Mouse (Mus musculus): ENCODE data around the gene Syt1. TPM values are rescaled to one million over a fixed set of nuclear protein-coding genes. Genes with fewer than 3 reads are reported as not detected.

Gene Syt1
- polyA plus RNA-seq, 1 experiment from 2014 or later = 0.07 TPM

GRCm38 (mm10) chr10:108765564-108765963 is 245.2 kb downstream of the Syt1 start:
- H3K27me3 ChIP-seq (ENCODE audit: insufficient read depth, low read length) = no peaks in the 10 kb centered on the region
- TF ChIP-seq EP300 (IDR thresholded peaks at IDR 0.05; ENCODE audit: low read depth) (no peak), CTCF (IDR thresholded peaks at IDR 0.05; ENCODE audit: low read depth) (no peak)

GRCm38 (mm10) chr10:108763722-108764121 is 247.1 kb downstream of the Syt1 start:
- TF ChIP-seq EP300 (IDR thresholded peaks at IDR 0.05; ENCODE audit: low read depth) = no peak
- TF ChIP-seq CTCF (IDR thresholded peaks at IDR 0.05; ENCODE audit: low read depth) = no peak
- H3K27ac ChIP-seq (ENCODE audit: low read depth) = no peak overlapping the region
- H3K27me3 ChIP-seq (ENCODE audit: insufficient read depth, low read length) = no peaks in the 10 kb centered on the region
- H3K4me2 ChIP-seq (ENCODE audit: low read depth, low read length) = no peak overlapping the region
- no peak overlapping the region for H3K4me3 ChIP-seq (ENCODE audit: low read depth, low read length)
- DNase-seq (no peak), ATAC-seq (no peak)
- WGBS (ENCODE audit: insufficient replicate concordance) = 81% methylated on average over 6 of the region's 6 CpGs
- no peak overlapping the region for H3K9ac ChIP-seq (replicated peaks)
- H3K4me1 ChIP-seq (ENCODE audit: insufficient read depth) = no peaks in the 10 kb centered on the region
- H3K36me3 ChIP-seq (replicated peaks; ENCODE audit: insufficient read depth, low read length) = no peaks in the 10 kb centered on the region
- no peaks in the 10 kb centered on the region for H3K9me3 ChIP-seq (ENCODE audit: low read length)

More at GRCm38 (mm10) chr10:108765564-108765963, 245.2 kb downstream of the Syt1 start:
- H3K9ac ChIP-seq (replicated peaks) = no peak overlapping the region
- no peak overlapping the region for H3K27ac ChIP-seq (ENCODE audit: low read depth)
- no peak overlapping the region for H3K4me2 ChIP-seq (ENCODE audit: low read depth, low read length)
- no peaks in the 10 kb centered on the region for H3K36me3 ChIP-seq (replicated peaks; ENCODE audit: insufficient read depth, low read length)
- no peak overlapping the region for H3K4me3 ChIP-seq (ENCODE audit: low read depth, low read length)
- ATAC-seq (no peak), DNase-seq (no peak)
- H3K9me3 ChIP-seq (ENCODE audit: low read length) = no peaks in the 10 kb centered on the region
- no peaks in the 10 kb centered on the region for H3K4me1 ChIP-seq (ENCODE audit: insufficient read depth)

DNA sequence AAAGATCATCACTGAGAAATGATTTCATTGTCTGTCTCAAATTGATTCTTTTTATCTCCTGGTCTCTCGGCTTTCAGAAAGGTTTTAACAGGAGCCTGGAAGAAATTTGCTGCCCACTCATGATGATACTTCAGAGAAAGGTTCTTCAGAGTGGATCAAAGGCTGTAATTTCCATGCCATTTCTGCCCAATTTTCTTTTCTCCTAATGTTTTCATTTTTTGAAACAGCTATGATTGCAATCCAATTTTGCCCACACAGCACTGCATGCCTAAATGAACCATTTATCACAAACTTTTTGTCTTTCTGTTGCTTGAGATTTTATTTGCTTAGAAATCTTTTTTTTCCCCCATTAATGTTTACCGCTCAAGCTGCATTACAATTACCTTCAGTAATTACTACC is 257.5 kb downstream of the Syt1 start:
- Histone ChIP-seq H3K27me3 (ENCODE audit: insufficient read depth, low read length) (no peaks in the 10 kb centered on the region), H3K4me2 (ENCODE audit: low read depth, low read length) (no peak overlapping the region), H3K36me3 (replicated peaks; ENCODE audit: insufficient read depth, low read length) (no peaks in the 10 kb centered on the region), H3K9me3 (ENCODE audit: low read length) (no peaks in the 10 kb centered on the region), H3K27ac (ENCODE audit: low read depth) (no peak overlapping the region), H3K4me1 (ENCODE audit: insufficient read depth) (no peaks in the 10 kb centered on the region), H3K9ac (replicated peaks) (no peak overlapping the region), H3K4me3 (ENCODE audit: low read depth, low read length) (no peak overlapping the region)
- DNase-seq (no peak), ATAC-seq (no peak)
- 86% methylated on average over 2 of the region's 2 CpGs for WGBS (ENCODE audit: insufficient replicate concordance)
- TF ChIP-seq CTCF (IDR thresholded peaks at IDR 0.05; ENCODE audit: low read depth) (no peak), EP300 (IDR thresholded peaks at IDR 0.05; ENCODE audit: low read depth) (no peak)

DNA sequence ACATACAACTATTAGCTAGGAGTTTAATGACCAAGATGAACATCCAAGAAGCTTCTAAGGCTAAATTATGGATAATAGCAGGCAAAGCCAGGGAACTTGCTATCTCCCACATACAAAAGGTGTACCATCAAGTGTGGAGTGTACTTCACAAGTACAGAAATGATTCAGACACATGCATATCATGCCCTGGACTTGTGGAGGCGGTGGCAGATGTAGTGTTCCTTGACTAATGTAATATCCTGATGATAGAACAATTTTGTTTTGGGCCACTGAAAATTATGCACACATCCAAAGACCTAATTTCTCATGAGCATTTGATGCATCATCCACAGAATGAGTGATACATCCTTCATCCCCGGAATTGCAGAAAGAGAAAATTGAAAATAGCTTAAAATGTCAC is 267.0 kb downstream of the Syt1 start:
- Histone ChIP-seq H3K4me1 (ENCODE audit: insufficient read depth) (no peaks in the 10 kb centered on the region), H3K27me3 (ENCODE audit: insufficient read depth, low read length) (no peaks in the 10 kb centered on the region), H3K9me3 (ENCODE audit: low read length) (no peaks in the 10 kb centered on the region), H3K27ac (ENCODE audit: low read depth) (no peak overlapping the region), H3K4me3 (ENCODE audit: low read depth, low read length) (no peak overlapping the region), H3K36me3 (replicated peaks; ENCODE audit: insufficient read depth, low read length) (no peaks in the 10 kb centered on the region), H3K4me2 (ENCODE audit: low read depth, low read length) (no peak overlapping the region), H3K9ac (replicated peaks) (no peak overlapping the region)
- 49% methylated on average over 2 of the region's 2 CpGs for WGBS (ENCODE audit: insufficient replicate concordance)
- TF ChIP-seq CTCF (IDR thresholded peaks at IDR 0.05; ENCODE audit: low read depth) (no peak), EP300 (IDR thresholded peaks at IDR 0.05; ENCODE audit: low read depth) (no peak)
- no peak for DNase-seq
- ATAC-seq = no peak

GRCm38 (mm10) chr10:108733982-108734381 is 276.8 kb downstream of the Syt1 start:
- Histone ChIP-seq H3K36me3 (replicated peaks; ENCODE audit: insufficient read depth, low read length) (no peaks in the 10 kb centered on the region), H3K9me3 (ENCODE audit: low read length) (no peaks in the 10 kb centered on the region), H3K27ac (ENCODE audit: low read depth) (no peak overlapping the region), H3K4me2 (ENCODE audit: low read depth, low read length) (no peak overlapping the region), H3K9ac (replicated peaks) (no peak overlapping the region), H3K4me1 (ENCODE audit: insufficient read depth) (no peaks in the 10 kb centered on the region), H3K4me3 (ENCODE audit: low read depth, low read length) (no peak overlapping the region), H3K27me3 (ENCODE audit: insufficient read depth, low read length) (no peaks in the 10 kb centered on the region)
- WGBS (ENCODE audit: insufficient replicate concordance) = 54% methylated on average over 2 of the region's 2 CpGs
- TF ChIP-seq CTCF (IDR thresholded peaks at IDR 0.05; ENCODE audit: low read depth) (peak; percentile 46), EP300 (IDR thresholded peaks at IDR 0.05; ENCODE audit: low read depth) (no peak)
- ATAC-seq (no peak), DNase-seq (no peak)

- Histone ChIP-seq H3K4me2 (ENCODE audit: low read depth, low read length) (no peak overlapping the region), H3K27ac (ENCODE audit: low read depth) (no peak overlapping the region), H3K27me3 (ENCODE audit: insufficient read depth, low read length) (no peaks in the 10 kb centered on the region), H3K9me3 (ENCODE audit: low read length) (0 out of 2 replicates have a peak, but pooled peaks cover 2% of the 10 kb centered on the region), H3K4me1 (ENCODE audit: insufficient read depth) (no peaks in the 10 kb centered on the region), H3K36me3 (replicated peaks; ENCODE audit: insufficient read depth, low read length) (no peaks in the 10 kb centered on the region), H3K9ac (replicated peaks) (no peak overlapping the region), H3K4me3 (ENCODE audit: low read depth, low read length) (no peak overlapping the region)
- ATAC-seq (no peak), DNase-seq (no peak)
- no peak for TF ChIP-seq CTCF (IDR thresholded peaks at IDR 0.05; ENCODE audit: low read depth)
- TF ChIP-seq EP300 (IDR thresholded peaks at IDR 0.05; ENCODE audit: low read depth) = no peak
- 76% methylated on average over 8 of the region's 8 CpGs for WGBS (ENCODE audit: insufficient replicate concordance)
Observed at GRCm38 (mm10) chr10:108728961-108729360, 281.8 kb downstream of the Syt1 start.

GRCm38 (mm10) chr10:108726391-108726790 is 284.4 kb downstream of the Syt1 start:
- Histone ChIP-seq H3K9ac (replicated peaks) (no peak overlapping the region), H3K27me3 (ENCODE audit: insufficient read depth, low read length) (no peaks in the 10 kb centered on the region), H3K36me3 (replicated peaks; ENCODE audit: insufficient read depth, low read length) (no peaks in the 10 kb centered on the region), H3K4me2 (ENCODE audit: low read depth, low read length) (no peak overlapping the region), H3K27ac (ENCODE audit: low read depth) (no peak overlapping the region), H3K4me1 (ENCODE audit: insufficient read depth) (no peaks in the 10 kb centered on the region), H3K9me3 (ENCODE audit: low read length) (0 out of 2 replicates have a peak, but pooled peaks cover 2% of the 10 kb centered on the region), H3K4me3 (ENCODE audit: low read depth, low read length) (no peak overlapping the region)
- ATAC-seq (no peak), DNase-seq (no peak)
- 75% methylated on average over 4 of the region's 4 CpGs for WGBS (ENCODE audit: insufficient replicate concordance)
- no peak for TF ChIP-seq CTCF (IDR thresholded peaks at IDR 0.05; ENCODE audit: low read depth)
- no peak for TF ChIP-seq EP300 (IDR thresholded peaks at IDR 0.05; ENCODE audit: low read depth)
